Mouse (Mus musculus) megakaryocyte, embryonic 14.5 days (primary cell): Measurements from ENCODE around the gene Filip1l. TPM values are rescaled to one million over a fixed set of nuclear protein-coding genes. Genes with fewer than 3 reads are reported as not detected.
A peak's percentile ranks its signal among the peaks of the same experiment; 100 is the strongest.

Experiments used
- H3K27me3 ChIP-seq: replicated peaks from 2 replicates; pipeline ENCODE3; 2012; ENCODE audit warnings: inconsistent platforms
- H3K36me3 ChIP-seq: replicated peaks from 2 replicates; pipeline ENCODE3; 2012; ENCODE audit warnings: low read length, inconsistent platforms, mixed read lengths
- H3K4me1 ChIP-seq: 2 replicates; pipeline ENCODE4 v1.6.1; 2012; ENCODE audit warnings: inconsistent platforms
- H3K4me3 ChIP-seq: replicated peaks from 2 replicates; pipeline ENCODE3; 2012; ENCODE audit warnings: moderate library complexity, mild to moderate bottlenecking, inconsistent platforms
- H3K9me3 ChIP-seq: 2 replicates; pipeline ENCODE4 v1.6.1; 2012; ENCODE audit warnings: inconsistent platforms
- FLI1 ChIP-seq: IDR thresholded peaks from 2 replicates; pipeline ENCODE4 v1.6.1; 2012; ENCODE audit warnings: low read length, inconsistent platforms, mixed read lengths
- GATA1 ChIP-seq: IDR thresholded peaks from 3 replicates; pipeline ENCODE4 v1.6.1; 2012; ENCODE audit warnings: mixed read lengths, low read length, inconsistent platforms, borderline replicate concordance
- polyA plus RNA-seq: library from polyadenylated mRNA; stranded (reverse); fragments of >175 nt; gene quantifications from 2 replicates; pipeline ENCODE4 v1.2.3, GENCODE M21; 2012; ENCODE audit warnings: low replicate concordance; ENCODE audit not compliant: insufficient read depth

The Filip1l gene
- polyA plus RNA-seq, 1 experiment: 1.7 TPM

DNA sequence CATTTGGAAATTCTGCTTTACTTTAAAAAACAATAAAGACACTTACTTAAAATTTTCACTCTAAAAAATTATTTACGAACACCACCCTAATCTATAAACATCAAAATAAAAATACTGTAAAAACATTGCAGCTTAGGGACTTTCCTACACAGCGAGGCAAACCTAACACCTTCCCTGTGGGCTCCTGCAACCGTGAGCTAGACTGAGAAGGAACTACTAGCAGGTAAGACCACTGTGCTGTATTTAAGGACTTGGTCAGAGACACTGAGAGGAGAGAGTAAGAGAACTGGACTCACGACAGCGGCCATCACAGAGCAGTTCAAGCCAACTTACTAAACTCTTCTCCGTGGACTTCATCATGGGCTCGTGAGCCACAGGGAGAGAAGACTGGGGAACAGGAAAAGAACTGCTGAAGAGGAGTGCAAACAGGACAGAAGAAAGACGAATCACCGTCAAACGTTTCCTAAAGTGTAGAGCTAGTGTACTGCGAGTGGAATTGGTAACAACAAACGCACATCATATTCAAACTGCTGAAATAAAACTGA lies 117.5 kb downstream of the Filip1l start:
- TF ChIP-seq FLI1 (no peak), GATA1 (no peak)
- no peaks in the 10 kb centered on the region for H3K27me3 ChIP-seq
- peaks cover 58% of the 10 kb centered on the region for H3K4me1 ChIP-seq

DNA sequence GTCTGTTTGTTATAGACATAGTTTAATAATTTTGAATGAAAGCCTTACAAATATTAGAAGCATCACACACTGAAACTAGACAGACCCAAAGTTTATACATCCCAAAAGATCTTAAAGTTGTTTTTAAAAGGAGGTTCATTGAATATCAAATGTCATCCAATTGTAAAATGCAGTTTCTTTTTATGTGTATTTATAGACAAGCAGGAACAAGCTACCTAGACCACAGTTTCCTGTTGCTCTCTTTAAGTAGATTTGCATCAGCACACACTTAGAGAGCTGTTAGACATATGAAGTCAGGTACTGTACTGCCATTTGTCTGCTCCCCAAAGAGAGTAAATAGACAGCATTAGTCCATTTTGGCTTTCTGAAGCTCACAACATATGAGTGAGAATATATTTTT lies 118.2 kb downstream of the Filip1l start:
- TF ChIP-seq GATA1 (no peak), FLI1 (no peak)
- Histone ChIP-seq H3K9me3 (no peaks in the 10 kb centered on the region; the same call in 1 of the 2 replicates), H3K36me3 (no peaks in the 10 kb centered on the region), H3K27me3 (no peaks in the 10 kb centered on the region), H3K4me1 (peaks cover 58% of the 10 kb centered on the region), H3K4me3 (no peak overlapping the region)

More for the DNA sequence above, 117.5 kb downstream of the Filip1l start:
- no peaks in the 10 kb centered on the region for H3K36me3 ChIP-seq
- peak overlapping the region; percentile 33 for H3K4me3 ChIP-seq
- no peaks in the 10 kb centered on the region for H3K9me3 ChIP-seq

DNA sequence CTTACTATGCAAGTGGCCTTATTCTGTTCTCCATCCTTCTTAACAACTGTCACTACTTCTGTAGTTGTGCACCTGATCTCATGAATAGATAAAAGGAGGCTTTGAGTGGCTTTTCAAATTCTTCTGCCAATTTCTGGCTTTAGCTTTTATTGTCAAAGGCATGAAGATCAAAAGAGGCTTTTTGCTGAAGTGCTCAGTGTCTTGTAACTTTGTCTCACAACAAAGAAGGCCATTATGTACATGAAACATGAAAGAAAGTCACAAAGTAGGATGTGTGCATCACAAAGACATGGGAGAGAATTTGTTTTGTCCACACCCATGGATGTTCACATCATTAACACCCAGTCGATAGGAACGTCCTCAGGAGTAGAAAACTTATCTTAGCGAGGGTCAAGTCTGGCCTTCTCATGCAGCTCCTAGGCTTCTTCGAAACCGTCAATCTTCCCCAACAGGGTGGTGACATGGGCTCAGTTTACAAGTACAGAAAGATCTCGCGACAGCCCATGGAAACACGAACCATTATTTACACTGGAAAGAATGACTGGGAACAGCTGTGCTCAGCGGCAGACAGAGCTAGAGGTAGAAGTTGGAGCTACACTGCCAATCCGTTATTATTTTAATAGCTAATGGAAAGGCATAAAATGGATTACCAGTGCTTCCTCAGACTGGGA lies 120.7 kb downstream of the Filip1l start:
- peaks cover 45% of the 10 kb centered on the region for H3K4me1 ChIP-seq
- H3K4me3 ChIP-seq: no peak overlapping the region
- no peaks in the 10 kb centered on the region for H3K27me3 ChIP-seq
- peaks cover 8% of the 10 kb centered on the region for H3K9me3 ChIP-seq
- TF ChIP-seq GATA1 (no peak), FLI1 (no peak)
- peaks cover 8% of the 10 kb centered on the region for H3K36me3 ChIP-seq

DNA sequence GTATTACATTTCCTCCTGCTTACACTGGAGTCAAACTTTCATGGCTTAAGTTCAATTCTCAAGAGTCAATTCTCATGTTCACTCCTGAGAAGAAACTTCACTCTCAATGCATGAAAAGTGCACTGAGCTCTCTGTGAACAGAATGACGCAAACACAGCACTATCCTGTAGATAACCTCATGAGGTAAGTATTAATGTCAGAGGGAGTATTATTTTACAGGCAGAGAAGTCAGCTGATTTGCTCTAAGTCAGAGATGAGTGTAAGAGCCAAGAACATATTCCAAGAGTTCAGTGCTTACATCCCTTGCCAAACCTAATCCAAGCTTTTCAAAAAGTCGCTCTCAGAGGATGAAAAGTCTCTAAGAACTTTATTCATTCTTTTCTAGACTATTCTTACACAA lies 125.6 kb downstream of the Filip1l start:
- H3K27me3 ChIP-seq: no peaks in the 10 kb centered on the region
- peaks cover 8% of the 10 kb centered on the region for H3K9me3 ChIP-seq
- H3K4me1 ChIP-seq: peaks cover 18% of the 10 kb centered on the region
- no peak overlapping the region for H3K4me3 ChIP-seq
- H3K36me3 ChIP-seq: peaks cover 8% of the 10 kb centered on the region
- no peak for TF ChIP-seq GATA1
- TF ChIP-seq FLI1: no peak

DNA sequence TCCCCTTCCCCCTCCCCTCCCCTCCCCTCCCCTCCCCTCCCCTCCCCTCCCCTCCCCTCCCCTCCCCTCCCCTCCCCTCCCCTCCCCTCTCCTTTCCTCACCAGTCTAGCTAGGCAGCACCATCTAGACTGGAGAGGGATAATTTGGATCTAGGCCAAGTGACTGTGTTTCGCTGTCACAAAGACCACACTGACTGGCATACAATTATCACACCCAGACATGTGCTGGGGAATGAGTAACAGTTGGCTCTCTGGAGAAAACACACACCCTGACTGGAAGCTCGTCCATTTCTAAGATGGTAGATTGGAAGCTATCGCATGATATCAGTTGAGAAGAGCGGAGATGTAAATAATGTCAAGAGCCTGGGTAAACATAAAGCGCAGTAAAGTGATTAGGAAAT lies 126.9 kb downstream of the Filip1l start:
- Histone ChIP-seq H3K36me3 (peaks cover 8% of the 10 kb centered on the region), H3K27me3 (no peaks in the 10 kb centered on the region), H3K9me3 (peaks cover 8% of the 10 kb centered on the region), H3K4me1 (peaks cover 25% of the 10 kb centered on the region), H3K4me3 (no peak overlapping the region)
- TF ChIP-seq FLI1 (no peak), GATA1 (no peak)

DNA sequence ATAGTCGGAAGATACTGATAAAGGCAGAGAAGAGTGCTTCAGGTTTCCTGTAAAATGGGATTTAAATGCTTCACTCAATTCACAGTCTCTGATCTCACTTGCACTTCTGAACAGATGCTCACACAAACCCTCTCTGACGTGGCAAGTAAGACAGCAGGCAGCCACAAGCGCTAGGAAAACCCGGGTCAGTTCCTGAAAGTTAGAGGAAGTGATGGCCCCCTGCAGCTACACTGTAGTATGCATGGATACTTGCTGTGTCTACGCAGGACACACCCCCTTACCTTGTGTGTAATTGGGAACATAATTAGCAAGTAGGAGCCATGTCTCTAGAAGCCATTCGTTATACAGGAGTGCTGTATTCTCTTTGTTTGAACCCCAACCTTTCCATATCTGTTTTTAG lies 129.4 kb downstream of the Filip1l start:
- no peaks in the 10 kb centered on the region for H3K27me3 ChIP-seq
- H3K4me3 ChIP-seq: peak overlapping the region; percentile 29
- TF ChIP-seq FLI1: no peak
- no peak for TF ChIP-seq GATA1
- peaks cover 45% of the 10 kb centered on the region for H3K4me1 ChIP-seq
- no peaks in the 10 kb centered on the region for H3K9me3 ChIP-seq
- no peaks in the 10 kb centered on the region for H3K36me3 ChIP-seq

DNA sequence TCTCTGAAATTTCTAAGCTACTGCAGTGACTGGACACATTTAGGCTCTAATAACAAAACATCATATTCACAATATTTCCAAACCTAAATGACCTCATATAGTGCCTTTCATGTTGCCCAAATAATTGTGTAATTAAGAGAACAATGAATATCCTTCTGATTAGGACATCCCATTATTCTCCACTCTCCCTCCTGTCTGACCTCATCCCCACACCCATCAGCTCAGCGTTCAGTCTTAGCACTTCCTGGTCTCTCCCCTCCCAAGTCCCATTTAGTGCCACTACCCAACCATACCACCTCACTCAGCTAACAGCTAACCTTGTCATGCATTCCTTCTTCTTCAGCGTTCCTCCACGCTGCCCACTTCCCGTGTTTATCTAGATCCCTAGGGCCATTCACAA lies 130.0 kb downstream of the Filip1l start:
- H3K4me3 ChIP-seq: peak overlapping the region; percentile 65
- peaks cover 47% of the 10 kb centered on the region for H3K4me1 ChIP-seq
- no peaks in the 10 kb centered on the region for H3K36me3 ChIP-seq
- H3K9me3 ChIP-seq: no peaks in the 10 kb centered on the region
- H3K27me3 ChIP-seq: no peaks in the 10 kb centered on the region
- TF ChIP-seq GATA1 (no peak), FLI1 (no peak)

DNA sequence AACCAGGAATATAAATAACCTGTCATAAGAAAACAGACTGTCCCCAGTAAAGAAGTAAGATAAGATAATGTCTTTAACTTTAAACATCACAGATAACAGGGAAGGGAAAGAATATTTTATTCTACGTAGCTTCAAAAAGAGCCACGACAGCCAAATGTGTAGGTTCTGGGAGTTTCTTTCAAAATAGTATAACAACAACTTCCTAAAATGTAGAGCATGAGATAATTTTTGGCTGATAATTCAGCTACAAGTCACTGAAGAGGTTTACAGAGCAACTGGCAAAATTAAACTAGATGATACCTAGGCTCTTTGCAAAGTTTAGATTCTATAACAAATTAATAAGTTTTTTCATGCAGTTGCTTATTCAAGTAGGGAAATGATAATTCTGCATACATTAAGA lies 130.6 kb downstream of the Filip1l start:
- Histone ChIP-seq H3K27me3 (no peaks in the 10 kb centered on the region), H3K36me3 (no peaks in the 10 kb centered on the region), H3K4me1 (peaks cover 49% of the 10 kb centered on the region), H3K4me3 (no peak overlapping the region), H3K9me3 (no peaks in the 10 kb centered on the region)
- TF ChIP-seq FLI1 (no peak), GATA1 (no peak)

DNA sequence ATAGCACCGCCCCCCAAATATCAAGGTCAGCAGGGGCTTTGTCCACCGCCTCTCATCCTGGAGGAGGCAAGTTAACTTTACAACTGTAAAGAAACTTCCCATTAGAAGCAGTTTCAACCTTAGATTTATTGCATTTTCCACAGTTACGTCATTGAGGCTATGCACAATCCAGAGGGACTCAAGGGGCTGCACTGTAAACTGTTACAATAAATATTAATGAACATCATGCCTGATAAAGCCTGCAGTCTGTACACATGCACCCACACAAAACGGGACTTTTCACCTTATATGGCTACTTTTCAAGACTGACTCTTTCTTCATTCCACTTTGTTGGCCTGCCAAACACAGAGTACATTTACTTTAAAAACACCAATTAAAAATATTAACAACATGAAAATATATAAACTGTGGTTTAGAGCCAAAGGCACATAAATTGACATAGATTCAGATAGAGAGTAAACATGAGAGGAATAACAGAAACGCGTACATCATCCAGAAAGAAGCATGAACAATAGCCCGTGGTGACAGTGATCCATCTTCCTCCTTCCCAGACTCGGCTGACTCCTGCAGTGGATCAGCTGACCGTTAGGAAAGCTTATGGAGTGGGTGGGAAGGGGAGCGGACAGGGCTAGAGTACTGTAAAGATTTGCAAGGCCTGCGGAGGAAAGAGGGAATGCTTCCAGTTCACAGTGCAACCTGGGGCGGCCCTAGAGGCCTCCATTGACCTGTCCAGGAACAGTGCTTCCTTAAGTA lies 131.3 kb downstream of the Filip1l start:
- no peaks in the 10 kb centered on the region for H3K9me3 ChIP-seq
- H3K4me1 ChIP-seq: peaks cover 49% of the 10 kb centered on the region
- no peaks in the 10 kb centered on the region for H3K36me3 ChIP-seq
- H3K4me3 ChIP-seq: no peak overlapping the region
- H3K27me3 ChIP-seq: no peaks in the 10 kb centered on the region
- no peak for TF ChIP-seq GATA1
- TF ChIP-seq FLI1: no peak

DNA sequence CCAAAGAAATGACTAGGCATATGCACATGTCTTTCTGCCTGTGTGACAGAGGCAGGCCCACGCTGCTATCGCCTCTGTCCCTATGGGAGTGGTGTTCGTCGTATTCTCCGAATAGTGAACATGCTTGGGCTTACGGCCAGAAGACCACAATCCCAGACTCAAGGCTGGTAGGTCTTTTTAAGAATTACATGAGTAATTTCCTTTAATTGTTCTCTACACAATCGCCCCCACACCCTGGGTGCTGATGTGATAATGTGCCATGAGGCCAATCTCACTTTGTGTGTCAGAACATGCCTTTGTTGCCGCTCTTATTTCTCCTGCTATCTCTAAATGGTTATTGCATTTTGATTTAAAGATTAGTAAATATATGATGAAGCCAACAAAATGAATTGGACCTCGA lies 132.4 kb downstream of the Filip1l start:
- TF ChIP-seq GATA1: no peak
- TF ChIP-seq FLI1: no peak
- Histone ChIP-seq H3K9me3 (no peaks in the 10 kb centered on the region), H3K27me3 (no peaks in the 10 kb centered on the region), H3K4me3 (peak overlapping the region; percentile 74), H3K36me3 (no peaks in the 10 kb centered on the region), H3K4me1 (peaks cover 49% of the 10 kb centered on the region)
